Mouse (Mus musculus) liver, postnatal 0 days (tissue): ENCODE data around the gene Trpm8. TPM values are rescaled to one million over a fixed set of nuclear protein-coding genes. Genes with fewer than 3 reads are reported as not detected.

Source experiments
- ATAC-seq: fragments of 200-750 bp; cut with Nextera tagmentation; 2 replicates; pipeline ENCODE4 v1.8.0; 2017; ENCODE audit warnings: mild to moderate bottlenecking, moderate library complexity
- DNase-seq: peaks from one replicate; pipeline ENCODE4 v3.0.0-alpha.2; 2016
- H3K27ac ChIP-seq: fragments of 300-500 bp; sonication (generic); 2 replicates; pipeline ENCODE4 v1.5.1; 2014; ENCODE audit warnings: antibody characterized with exemption, moderate library complexity, mild to moderate bottlenecking, low read depth
- H3K27me3 ChIP-seq: fragments of 300-500 bp; sonication (generic); 2 replicates; pipeline ENCODE4 v1.6.1; 2014; ENCODE audit warnings: low read length, control low read depth, mixed read lengths; ENCODE audit not compliant: insufficient read depth
- H3K36me3 ChIP-seq: fragments of 300-500 bp; sonication (generic); replicated peaks from 2 replicates; pipeline ENCODE4 v1.6.1; 2014; ENCODE audit warnings: mild to moderate bottlenecking, control low read depth, low read length, moderate library complexity, mixed read lengths; ENCODE audit not compliant: insufficient read depth
- H3K4me1 ChIP-seq: fragments of 300-500 bp; sonication (generic); 2 replicates; pipeline ENCODE4 v1.6.1; 2014; ENCODE audit warnings: antibody characterized with exemption, mild to moderate bottlenecking, control low read depth; ENCODE audit not compliant: insufficient read depth
- H3K4me2 ChIP-seq: fragments of 300-500 bp; sonication (generic); 2 replicates; pipeline ENCODE4 v1.6.1; 2014; ENCODE audit warnings: low read depth, mild to moderate bottlenecking, low read length, moderate library complexity, mixed read lengths
- H3K4me3 ChIP-seq: fragments of 300-500 bp; sonication (generic); 2 replicates; pipeline ENCODE4 v1.5.1; 2014; ENCODE audit warnings: low read depth, low read length
- H3K9ac ChIP-seq: fragments of 300-500 bp; sonication (generic); replicated peaks from 2 replicates; pipeline ENCODE4 v1.6.1; 2014; ENCODE audit warnings: mild to moderate bottlenecking, moderate library complexity
- H3K9me3 ChIP-seq: fragments of 300-500 bp; sonication (generic); 2 replicates; pipeline ENCODE4 v1.6.1; 2016; ENCODE audit warnings: mild to moderate bottlenecking, control low read depth, low read length, mixed read lengths
- CTCF ChIP-seq: sonication (generic); IDR thresholded peaks from 2 replicates; pipeline ENCODE4 v1.5.1; 2016; ENCODE audit warnings: antibody characterized with exemption, low read depth
- EP300 ChIP-seq: IDR thresholded peaks from 2 replicates; pipeline ENCODE4 v1.6.1; 2016; ENCODE audit warnings: antibody characterized with exemption, low read depth, mild to moderate bottlenecking
- WGBS: fragments of 180-500 bp; shearing (Covaris S2); extraction: QIAGEN DNeasy Blood & Tissue Kit; methylation state at CpG from one replicate; pipeline ENCODE4 v1.1.7; 2014; ENCODE audit not compliant: insufficient replicate concordance; 5-methylcytosine and 5-hydroxymethylcytosine counted together
- polyA plus RNA-seq: library from polyadenylated mRNA; unstranded; fragments of >200 nt; fragmentation: Nextera tagmentation; extraction: Ambion mirVana; gene quantifications from 2 replicates; pipeline ENCODE4 v1.2.1, GENCODE M21; 2015

The Trpm8 gene
- polyA plus RNA-seq, 1 experiment from 2014 or later: not detected

GRCm38 (mm10) chr1:88267489-88267888 is 10.0 kb upstream of the Trpm8 start:
- H3K9ac ChIP-seq: no peak overlapping the region
- H3K36me3 ChIP-seq: peaks cover 90% of the 10 kb centered on the region
- no peak for TF ChIP-seq EP300
- no peak for TF ChIP-seq CTCF
- H3K4me1 ChIP-seq: peaks cover 15% of the 10 kb centered on the region
- ATAC-seq (no peak), DNase-seq (no peak)
- WGBS: 88% methylated on average over 6 of the region's 6 CpGs
- no peak overlapping the region for H3K4me3 ChIP-seq
- no peak overlapping the region for H3K4me2 ChIP-seq
- H3K9me3 ChIP-seq: no peaks in the 10 kb centered on the region
- no peaks in the 10 kb centered on the region for H3K27me3 ChIP-seq
- H3K27ac ChIP-seq: no peak overlapping the region

- no peaks in the 10 kb centered on the region for H3K27me3 ChIP-seq
- H3K4me3 ChIP-seq: no peak overlapping the region
- no peaks in the 10 kb centered on the region for H3K9me3 ChIP-seq
- TF ChIP-seq EP300: no peak
- TF ChIP-seq CTCF: no peak
- H3K36me3 ChIP-seq: peaks cover 90% of the 10 kb centered on the region
- WGBS: 78% methylated on average over 6 of the region's 6 CpGs
- no peak overlapping the region for H3K9ac ChIP-seq
- H3K27ac ChIP-seq: no peak overlapping the region
- peaks cover 11% of the 10 kb centered on the region for H3K4me1 ChIP-seq
- DNase-seq (no peak), ATAC-seq (no peak)
- no peak overlapping the region for H3K4me2 ChIP-seq
Observed at GRCm38 (mm10) chr1:88268070-88268469, 9.4 kb upstream of the Trpm8 start.

- DNase-seq (no peak), ATAC-seq (peak; percentile 77)
- Histone ChIP-seq H3K9ac (no peak overlapping the region), H3K4me3 (no peak overlapping the region), H3K27ac (peak overlapping the region; percentile 48), H3K36me3 (peaks cover 90% of the 10 kb centered on the region), H3K4me2 (no peak overlapping the region), H3K27me3 (no peaks in the 10 kb centered on the region), H3K9me3 (no peaks in the 10 kb centered on the region), H3K4me1 (peaks cover 13% of the 10 kb centered on the region)
- 81% methylated on average over 12 of the region's 12 CpGs for WGBS
- 0 out of 2 replicates have a peak, but pooled peaks have one; percentile 14 for TF ChIP-seq CTCF
- TF ChIP-seq EP300: no peak
Observed at GRCm38 (mm10) chr1:88269539-88270309, 7.7 kb upstream of the Trpm8 start.

GRCm38 (mm10) chr1:88272851-88273250 is 4.6 kb upstream of the Trpm8 start:
- Histone ChIP-seq H3K4me2 (no peak overlapping the region), H3K27me3 (no peaks in the 10 kb centered on the region), H3K27ac (no peak overlapping the region), H3K36me3 (peaks cover 71% of the 10 kb centered on the region), H3K9ac (no peak overlapping the region), H3K4me3 (no peak overlapping the region), H3K4me1 (peaks cover 32% of the 10 kb centered on the region), H3K9me3 (no peaks in the 10 kb centered on the region)
- no peak for ATAC-seq
- TF ChIP-seq CTCF (no peak), EP300 (no peak)
- WGBS: 56% methylated on average over 4 of the region's 4 CpGs
- DNase-seq: no peak

- no peak overlapping the region for H3K27ac ChIP-seq
- DNase-seq (no peak), ATAC-seq (no peak)
- peaks cover 66% of the 10 kb centered on the region for H3K36me3 ChIP-seq
- no peak for TF ChIP-seq EP300
- TF ChIP-seq CTCF: no peak
- H3K4me2 ChIP-seq: no peak overlapping the region
- no peaks in the 10 kb centered on the region for H3K27me3 ChIP-seq
- WGBS: 90% methylated on average over 3 of the region's 3 CpGs
- no peaks in the 10 kb centered on the region for H3K9me3 ChIP-seq
- no peak overlapping the region for H3K4me3 ChIP-seq
- H3K9ac ChIP-seq: no peak overlapping the region
- H3K4me1 ChIP-seq: peaks cover 37% of the 10 kb centered on the region
Observed at GRCm38 (mm10) chr1:88273326-88273725, 4.1 kb upstream of the Trpm8 start.

GRCm38 (mm10) chr1:88273832-88274231 is 3.6 kb upstream of the Trpm8 start:
- TF ChIP-seq CTCF (no peak), EP300 (no peak)
- 81% methylated on average over 4 of the region's 4 CpGs for WGBS
- H3K36me3 ChIP-seq: peaks cover 61% of the 10 kb centered on the region
- H3K4me2 ChIP-seq: no peak overlapping the region
- H3K4me1 ChIP-seq: peaks cover 40% of the 10 kb centered on the region
- H3K27me3 ChIP-seq: no peaks in the 10 kb centered on the region
- DNase-seq (no peak), ATAC-seq (no peak)
- no peak overlapping the region for H3K27ac ChIP-seq
- no peak overlapping the region for H3K4me3 ChIP-seq
- no peak overlapping the region for H3K9ac ChIP-seq
- H3K9me3 ChIP-seq: no peaks in the 10 kb centered on the region
